17 mouse cellular contexts compared by ENCODE assay signal in the genomic region with DNA sequence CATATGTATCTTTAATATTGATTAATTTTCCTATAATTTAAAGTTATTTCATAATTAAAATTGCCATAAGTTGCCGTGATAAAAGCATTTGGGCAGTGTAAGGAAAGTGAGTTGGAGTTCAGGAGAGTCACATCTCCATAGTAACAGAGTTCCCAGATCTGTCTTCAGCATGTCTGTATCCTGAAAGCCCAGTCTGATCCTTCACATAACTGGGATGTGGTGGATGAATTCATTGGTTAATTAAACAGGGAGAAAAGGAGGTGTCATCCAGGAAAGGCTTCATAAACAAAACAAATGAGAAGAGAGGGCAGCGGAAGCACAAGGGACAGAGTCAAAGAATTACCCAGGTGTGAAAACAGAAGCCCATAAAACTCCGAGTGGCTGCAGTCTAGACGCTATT.
"Had no signal": no experiment of that assay in that cellular context is flagged by ENCODE, and none has a peak within 500 bp of the region (broad histone marks: within the 10 kb centered on the region; RNA-seq: fewer than 3 reads in every experiment).

No protein-coding gene starts in this region.

- H3K4me3 ChIP-seq: intestine, embryonic 15.5 days; limb, embryonic 12.5 days; limb, embryonic 15.5 days; megakaryocyte, embryonic 14.5 days had no signal

- H3K9ac ChIP-seq: intestine, embryonic 15.5 days; limb, embryonic 12.5 days; limb, embryonic 15.5 days; liver, embryonic 14.5 days; liver, postnatal 0 days; lung, embryonic 14.5 days had no signal

- H3K4me2 ChIP-seq: intestine, embryonic 15.5 days; limb, embryonic 12.5 days; limb, embryonic 15.5 days; liver, embryonic 11.5 days; lung, embryonic 14.5 days; midbrain, embryonic 11.5 days had no signal

- H3K9me3 ChIP-seq: intestine, embryonic 15.5 days; limb, embryonic 12.5 days; limb, embryonic 15.5 days; megakaryocyte, embryonic 14.5 days had no signal

- H3K36me3 ChIP-seq: intestine, embryonic 15.5 days; limb, embryonic 12.5 days; limb, embryonic 15.5 days had no signal

- H3K4me1 ChIP-seq: intestine, embryonic 15.5 days; limb, embryonic 15.5 days; megakaryocyte, embryonic 14.5 days had no signal

- H3K27ac ChIP-seq: intestine, embryonic 15.5 days; limb, embryonic 12.5 days; limb, embryonic 15.5 days; liver, embryonic 14.5 days; stomach, postnatal 0 days had no signal

- DNase-seq: kidney, adult 11 months; kidney, postnatal 36 days; left cerebral cortex, postnatal 4 days; liver, postnatal 0 days; lung, embryonic 14.5 days; lung, postnatal 36 days; midbrain, embryonic 14.5 days; thymus, postnatal 25 days had no signal

- ATAC-seq: intestine, embryonic 15.5 days; liver, postnatal 0 days; lung, postnatal 0 days had no signal

- H3K27me3 ChIP-seq: intestine, embryonic 15.5 days; limb, embryonic 12.5 days; limb, embryonic 15.5 days; megakaryocyte, embryonic 14.5 days had no signal
